Mouse (Mus musculus): ENCODE results near the gene Papolb. TPM values are rescaled to one million over a fixed set of nuclear protein-coding genes. Genes with fewer than 3 reads are reported as not detected.

The Papolb gene
- polyA plus RNA-seq, 1 experiment from 2014 or later = 0.15 TPM

DNA sequence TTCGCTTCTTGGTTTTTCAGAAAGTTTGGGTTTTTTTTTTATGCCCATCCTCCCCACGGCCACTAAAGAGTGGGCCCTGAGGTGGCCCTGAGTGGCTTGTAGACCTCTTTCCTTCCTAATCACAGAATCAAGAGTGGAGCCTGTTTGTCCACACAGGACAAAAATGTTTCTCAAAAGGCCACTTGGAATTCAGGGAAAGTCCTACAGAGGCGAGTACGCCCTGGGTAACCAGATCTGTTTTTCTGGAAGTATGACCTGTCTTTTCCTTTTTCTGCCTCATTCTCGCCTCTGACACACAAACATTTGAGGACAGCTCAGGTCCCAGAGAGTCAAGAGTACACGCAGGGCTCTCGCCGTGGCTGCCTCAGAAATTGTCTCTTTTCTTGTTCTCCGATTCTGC, 19.6 kb upstream of the Papolb start:
- peaks cover 34% of the 10 kb centered on the region for H3K4me1 ChIP-seq
- no peak overlapping the region for H3K9ac ChIP-seq
- 50% methylated on average over 9 of the region's 9 CpGs for WGBS
- H3K4me3 ChIP-seq = no peak overlapping the region
- no peak overlapping the region for H3K27ac ChIP-seq
- peaks cover 6% of the 10 kb centered on the region; the same call in 1 of the 2 replicates for H3K27me3 ChIP-seq
- H3K9me3 ChIP-seq = no peaks in the 10 kb centered on the region
- H3K36me3 ChIP-seq = no peaks in the 10 kb centered on the region
- ATAC-seq (ENCODE audit: borderline replicate concordance, extremely low read depth, low FRiP score, low TSS enrichment) = no peak
- peak overlapping the region; percentile 100; the same call in 1 of the 2 replicates for H3K4me2 ChIP-seq

GRCm38 (mm10) chr5:142547066-142547465, 17.2 kb upstream of the Papolb start:
- Histone ChIP-seq H3K9ac (no peak overlapping the region), H3K4me2 (no peak overlapping the region), H3K27me3 (peaks cover 6% of the 10 kb centered on the region; the same call in 1 of the 2 replicates), H3K36me3 (no peaks in the 10 kb centered on the region), H3K4me3 (no peak overlapping the region), H3K9me3 (no peaks in the 10 kb centered on the region), H3K4me1 (peaks cover 34% of the 10 kb centered on the region), H3K27ac (no peak overlapping the region)
- 84% methylated on average over 3 of the region's 3 CpGs for WGBS
- no peak for ATAC-seq (ENCODE audit: borderline replicate concordance, extremely low read depth, low FRiP score, low TSS enrichment)

DNA sequence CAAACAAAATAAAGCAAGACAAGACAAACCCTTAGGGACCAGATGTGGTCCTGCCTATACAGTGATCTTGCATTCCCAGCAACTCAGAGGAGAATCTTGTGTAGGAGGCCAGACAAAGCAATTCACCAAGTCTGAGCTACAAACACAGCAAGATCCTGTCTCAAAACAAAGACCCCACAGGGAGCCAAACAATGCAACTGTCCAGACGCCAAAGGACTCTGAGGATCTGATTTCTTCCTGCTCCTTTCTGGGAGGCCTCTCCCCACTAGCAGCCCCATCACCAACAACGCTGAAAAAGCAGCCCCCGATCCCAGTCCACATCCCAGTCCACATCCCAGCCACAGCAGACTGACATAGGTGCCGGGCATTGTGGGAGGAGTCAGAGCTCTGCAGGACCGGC, 16.5 kb upstream of the Papolb start:
- no peak overlapping the region for H3K27ac ChIP-seq
- WGBS = 33% methylated on average over 5 of the region's 5 CpGs
- H3K9me3 ChIP-seq = no peaks in the 10 kb centered on the region
- H3K4me3 ChIP-seq = no peak overlapping the region
- ATAC-seq (ENCODE audit: borderline replicate concordance, extremely low read depth, low FRiP score, low TSS enrichment) = no peak
- peaks cover 6% of the 10 kb centered on the region; the same call in 1 of the 2 replicates for H3K27me3 ChIP-seq
- H3K36me3 ChIP-seq = no peaks in the 10 kb centered on the region
- H3K9ac ChIP-seq = no peak overlapping the region
- H3K4me1 ChIP-seq = peaks cover 34% of the 10 kb centered on the region
- no peak overlapping the region for H3K4me2 ChIP-seq

- Histone ChIP-seq H3K27ac (peak overlapping the region; percentile 49), H3K36me3 (no peaks in the 10 kb centered on the region), H3K9ac (no peak overlapping the region), H3K9me3 (no peaks in the 10 kb centered on the region), H3K4me1 (peaks cover 24% of the 10 kb centered on the region), H3K4me2 (no peak overlapping the region), H3K27me3 (no peaks in the 10 kb centered on the region; the same call in 1 of the 2 replicates), H3K4me3 (no peak overlapping the region)
- WGBS = 34% methylated on average over 5 of the region's 5 CpGs
- ATAC-seq (ENCODE audit: borderline replicate concordance, extremely low read depth, low FRiP score, low TSS enrichment) = no peak
Observed at GRCm38 (mm10) chr5:142545014-142545795, 15.3 kb upstream of the Papolb start.

DNA sequence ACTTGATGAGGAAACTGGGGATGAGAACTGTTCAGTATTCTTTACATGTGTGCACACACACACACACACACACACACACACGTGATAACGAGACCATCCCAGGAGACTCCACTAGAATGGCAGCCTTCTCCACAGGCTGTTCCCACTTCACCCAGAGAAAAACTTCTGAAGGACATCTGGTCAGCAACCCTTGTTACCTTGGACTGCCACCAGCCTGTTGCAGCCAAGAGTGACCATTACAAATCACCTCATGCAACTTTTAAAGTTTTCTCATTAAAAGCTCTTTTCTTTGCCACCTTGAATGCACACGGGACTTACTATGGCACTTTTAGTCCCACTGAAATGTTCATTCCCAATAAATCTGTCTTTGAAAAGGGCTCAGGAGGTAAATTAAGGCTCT, 7.4 kb upstream of the Papolb start:
- no peak overlapping the region for H3K4me2 ChIP-seq
- H3K4me3 ChIP-seq = no peak overlapping the region
- 77% methylated on average over 3 of the region's 3 CpGs for WGBS
- ATAC-seq (ENCODE audit: borderline replicate concordance, extremely low read depth, low FRiP score, low TSS enrichment) = no peak
- H3K4me1 ChIP-seq = no peaks in the 10 kb centered on the region
- H3K36me3 ChIP-seq = no peaks in the 10 kb centered on the region
- H3K27me3 ChIP-seq = no peaks in the 10 kb centered on the region
- no peaks in the 10 kb centered on the region for H3K9me3 ChIP-seq
- no peak overlapping the region for H3K9ac ChIP-seq
- H3K27ac ChIP-seq = no peak overlapping the region

- H3K9me3 ChIP-seq = no peaks in the 10 kb centered on the region
- ATAC-seq (ENCODE audit: borderline replicate concordance, extremely low read depth, low FRiP score, low TSS enrichment) = no peak
- no peak overlapping the region for H3K4me3 ChIP-seq
- H3K4me1 ChIP-seq = no peaks in the 10 kb centered on the region
- WGBS = 77% methylated on average over 4 of the region's 4 CpGs
- H3K36me3 ChIP-seq = no peaks in the 10 kb centered on the region
- H3K27me3 ChIP-seq = peaks cover 8% of the 10 kb centered on the region
- H3K9ac ChIP-seq = no peak overlapping the region
- no peak overlapping the region for H3K27ac ChIP-seq
- H3K4me2 ChIP-seq = no peak overlapping the region
Observed at GRCm38 (mm10) chr5:142535388-142535787, 5.5 kb upstream of the Papolb start.

DNA sequence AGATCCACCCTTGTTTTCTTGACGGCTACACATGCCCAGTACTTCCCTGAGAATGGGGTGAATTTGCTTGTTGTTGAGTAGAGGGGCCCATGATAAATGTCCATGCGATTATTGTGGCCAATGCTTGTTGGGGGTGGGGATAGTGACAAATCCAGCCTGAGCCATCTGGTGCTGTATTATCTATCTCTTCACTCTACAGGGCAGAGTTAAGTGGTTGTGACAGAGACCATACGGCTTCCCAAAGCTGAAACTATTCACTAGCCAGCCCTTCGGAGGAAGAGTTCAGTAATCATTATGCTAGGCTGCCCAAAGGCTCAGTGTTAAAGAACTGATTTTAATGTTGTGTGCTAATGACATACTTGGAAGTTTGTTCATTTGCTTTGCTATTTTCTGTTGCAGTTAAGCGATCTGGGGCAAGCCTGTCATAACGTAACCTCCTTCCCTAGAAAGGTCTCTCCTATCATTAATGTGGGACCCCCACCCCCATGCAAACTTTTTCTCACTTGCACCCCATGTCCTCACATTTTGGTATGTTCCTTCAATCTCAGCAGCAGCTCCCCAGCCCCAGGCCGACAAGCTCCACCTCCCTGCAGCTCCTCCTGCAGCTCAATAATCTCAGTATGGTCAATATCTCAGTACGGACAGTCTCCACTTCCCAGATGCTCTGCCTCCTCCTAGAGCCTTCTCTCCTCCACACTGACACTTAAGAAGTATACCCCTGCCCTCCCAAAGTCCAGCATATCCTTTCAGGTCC, 5.0 kb downstream of the Papolb start:
- WGBS = 41% methylated on average over 8 of the region's 8 CpGs
- peaks cover 20% of the 10 kb centered on the region for H3K27me3 ChIP-seq
- no peak overlapping the region for H3K9ac ChIP-seq
- peak; percentile 91; the same call in 1 of the 2 replicates for ATAC-seq (ENCODE audit: borderline replicate concordance, extremely low read depth, low FRiP score, low TSS enrichment)
- no peaks in the 10 kb centered on the region for H3K9me3 ChIP-seq
- H3K4me1 ChIP-seq = peaks cover 15% of the 10 kb centered on the region
- peak overlapping the region; percentile 6; the same call in 1 of the 2 replicates for H3K4me2 ChIP-seq
- H3K36me3 ChIP-seq = no peaks in the 10 kb centered on the region
- H3K27ac ChIP-seq = peak overlapping the region; percentile 83
- no peak overlapping the region for H3K4me3 ChIP-seq

GRCm38 (mm10) chr5:142521195-142521866, 8.5 kb downstream of the Papolb start:
- 74% methylated on average over 11 of the region's 11 CpGs for WGBS
- Histone ChIP-seq H3K4me3 (no peak overlapping the region), H3K4me2 (no peak overlapping the region), H3K36me3 (no peaks in the 10 kb centered on the region), H3K4me1 (peaks cover 30% of the 10 kb centered on the region), H3K27me3 (no peaks in the 10 kb centered on the region), H3K9me3 (no peaks in the 10 kb centered on the region), H3K9ac (no peak overlapping the region), H3K27ac (no peak overlapping the region)
- ATAC-seq (ENCODE audit: borderline replicate concordance, extremely low read depth, low FRiP score, low TSS enrichment) = no peak

GRCm38 (mm10) chr5:142520360-142520759, 9.5 kb downstream of the Papolb start:
- Histone ChIP-seq H3K4me1 (peaks cover 22% of the 10 kb centered on the region), H3K9me3 (no peaks in the 10 kb centered on the region), H3K27ac (no peak overlapping the region), H3K9ac (no peak overlapping the region), H3K36me3 (no peaks in the 10 kb centered on the region), H3K4me2 (no peak overlapping the region), H3K27me3 (no peaks in the 10 kb centered on the region), H3K4me3 (no peak overlapping the region)
- no peak for ATAC-seq (ENCODE audit: borderline replicate concordance, extremely low read depth, low FRiP score, low TSS enrichment)
- 45% methylated on average over 4 of the region's 4 CpGs for whole genome bisulfite sequencing

DNA sequence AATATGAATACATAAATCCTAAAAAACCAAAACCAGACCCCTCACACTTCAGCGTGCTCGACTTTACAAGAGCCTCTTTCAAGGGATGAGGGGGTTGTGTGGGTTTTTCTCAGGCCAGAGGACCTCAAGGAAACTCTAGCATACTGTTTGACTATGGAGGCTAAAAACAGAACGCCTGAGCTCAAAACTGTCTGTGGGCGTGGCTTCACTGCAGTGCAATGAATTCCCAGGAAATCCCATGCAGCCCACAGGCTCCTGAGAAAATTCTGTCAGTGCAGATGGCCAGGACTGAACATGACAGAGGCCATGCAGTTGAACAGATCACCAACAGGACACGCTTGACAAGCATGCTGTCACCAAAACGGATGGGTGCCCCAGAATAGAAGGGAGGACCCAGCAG, 10.9 kb downstream of the Papolb start:
- no peak overlapping the region for H3K4me3 ChIP-seq
- H3K27me3 ChIP-seq = no peaks in the 10 kb centered on the region
- H3K9me3 ChIP-seq = no peaks in the 10 kb centered on the region
- 42% methylated on average over 6 of the region's 6 CpGs for WGBS
- no peak overlapping the region for H3K27ac ChIP-seq
- peaks cover 16% of the 10 kb centered on the region for H3K4me1 ChIP-seq
- no peak overlapping the region for H3K9ac ChIP-seq
- H3K36me3 ChIP-seq = no peaks in the 10 kb centered on the region
- no peak overlapping the region for H3K4me2 ChIP-seq
- 0 out of 2 replicates have a peak, but pooled peaks have one; percentile 25 for ATAC-seq (ENCODE audit: borderline replicate concordance, extremely low read depth, low FRiP score, low TSS enrichment)

GRCm38 (mm10) chr5:142512112-142512511, 17.8 kb downstream of the Papolb start:
- no peak overlapping the region for H3K4me3 ChIP-seq
- H3K4me1 ChIP-seq = peaks cover 13% of the 10 kb centered on the region
- no peak for ATAC-seq (ENCODE audit: borderline replicate concordance, extremely low read depth, low FRiP score, low TSS enrichment)
- no peak overlapping the region for H3K9ac ChIP-seq
- no peaks in the 10 kb centered on the region for H3K27me3 ChIP-seq
- H3K4me2 ChIP-seq = no peak overlapping the region
- no peak overlapping the region for H3K27ac ChIP-seq
- 59% methylated on average over 4 of the region's 4 CpGs for WGBS
- no peaks in the 10 kb centered on the region for H3K9me3 ChIP-seq
- no peaks in the 10 kb centered on the region for H3K36me3 ChIP-seq

GRCm38 (mm10) chr5:142510061-142510414, 19.8 kb downstream of the Papolb start:
- H3K27me3 ChIP-seq = no peaks in the 10 kb centered on the region
- H3K36me3 ChIP-seq = no peaks in the 10 kb centered on the region
- H3K9me3 ChIP-seq = no peaks in the 10 kb centered on the region
- WGBS = 55% methylated on average over 7 of the region's 7 CpGs
- peaks cover 6% of the 10 kb centered on the region for H3K4me1 ChIP-seq
- no peak overlapping the region for H3K27ac ChIP-seq
- no peak overlapping the region for H3K4me2 ChIP-seq
- no peak for ATAC-seq (ENCODE audit: borderline replicate concordance, extremely low read depth, low FRiP score, low TSS enrichment)
- no peak overlapping the region for H3K4me3 ChIP-seq
- H3K9ac ChIP-seq = no peak overlapping the region

Data from lung, embryonic 15.5 days (tissue).